Mouse (Mus musculus): Measurements from ENCODE around the gene Glrx.
"Not testable (repeated sequence)": the region's sequence is repeated elsewhere in the genome, so short reads cannot be mapped to it uniquely, and the experiment has no call there.

Glrx gene

DNA sequence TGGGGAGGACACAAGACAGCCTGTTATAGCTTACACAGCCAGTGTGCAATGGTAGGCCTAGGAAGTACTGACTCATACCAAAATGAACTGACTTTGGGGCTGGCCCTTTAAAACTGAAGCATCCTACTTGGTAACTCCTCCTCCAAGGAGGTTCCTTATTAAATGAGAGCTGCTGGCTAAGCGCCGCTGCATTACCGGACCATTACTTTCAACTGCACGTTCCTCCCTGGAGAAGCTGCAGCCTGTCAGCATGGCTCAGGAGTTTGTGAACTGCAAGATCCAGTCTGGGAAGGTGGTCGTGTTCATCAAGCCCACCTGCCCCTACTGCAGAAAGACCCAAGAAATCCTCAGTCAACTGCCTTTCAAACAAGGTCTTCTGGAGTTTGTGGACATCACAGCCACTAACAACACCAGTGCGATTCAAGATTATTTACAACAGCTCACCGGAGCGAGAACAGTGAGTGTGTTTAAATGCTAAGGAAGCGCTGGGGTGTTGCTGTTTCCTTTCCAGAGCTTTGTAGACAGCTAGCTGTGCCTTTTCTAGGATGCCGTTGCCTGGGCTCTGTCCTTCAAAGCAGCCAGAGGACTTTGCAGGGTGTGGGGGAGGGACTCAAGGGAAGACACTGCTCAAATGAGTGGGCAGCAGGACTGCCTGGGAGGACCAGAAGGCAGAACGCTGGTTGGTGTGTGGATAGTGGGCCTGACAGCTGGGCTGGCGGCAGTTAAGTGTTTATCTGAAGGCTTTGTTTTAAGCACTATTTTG lies at the start of gene Glrx:
TSS of gene Glrx (plus strand) at position 150 of the 763 bp plus-strand sequence.
- peak; percentile 64 for DNase-seq (ENCODE audit: extremely low spot score)

DNA sequence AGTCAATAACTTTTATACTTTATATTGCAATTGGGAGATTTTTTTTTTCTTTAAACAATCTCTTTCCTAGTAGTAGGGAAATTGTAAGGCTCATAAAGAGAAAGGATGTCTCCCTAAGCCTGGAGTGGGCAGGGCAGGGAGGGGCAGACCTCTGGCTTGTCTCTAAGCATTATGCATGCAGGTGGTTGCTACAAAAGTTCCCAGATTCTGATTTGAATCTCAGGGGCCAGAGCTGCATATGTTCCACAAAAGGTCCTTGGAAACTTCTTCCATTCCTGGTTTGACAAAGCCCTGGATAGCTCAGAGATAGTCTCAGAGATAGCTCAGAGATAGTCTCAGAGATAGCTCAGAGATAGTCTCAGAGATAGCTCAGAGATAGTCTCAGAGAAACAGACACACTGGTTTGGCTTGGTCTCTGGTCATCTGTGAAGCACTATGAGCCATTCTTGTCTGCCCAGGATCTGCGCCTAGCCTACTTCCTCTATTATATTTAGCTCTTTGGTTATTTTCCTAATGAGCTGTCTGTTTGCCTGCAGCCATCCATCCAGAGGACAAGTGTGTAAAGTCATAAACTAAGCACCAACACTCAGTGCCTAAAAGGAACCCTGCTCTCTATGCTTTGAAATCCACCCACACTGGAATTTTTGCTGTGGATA lies 49.0 kb upstream of the Glrx start:
- no peak for DNase-seq (ENCODE audit: extremely low spot score)

DNA sequence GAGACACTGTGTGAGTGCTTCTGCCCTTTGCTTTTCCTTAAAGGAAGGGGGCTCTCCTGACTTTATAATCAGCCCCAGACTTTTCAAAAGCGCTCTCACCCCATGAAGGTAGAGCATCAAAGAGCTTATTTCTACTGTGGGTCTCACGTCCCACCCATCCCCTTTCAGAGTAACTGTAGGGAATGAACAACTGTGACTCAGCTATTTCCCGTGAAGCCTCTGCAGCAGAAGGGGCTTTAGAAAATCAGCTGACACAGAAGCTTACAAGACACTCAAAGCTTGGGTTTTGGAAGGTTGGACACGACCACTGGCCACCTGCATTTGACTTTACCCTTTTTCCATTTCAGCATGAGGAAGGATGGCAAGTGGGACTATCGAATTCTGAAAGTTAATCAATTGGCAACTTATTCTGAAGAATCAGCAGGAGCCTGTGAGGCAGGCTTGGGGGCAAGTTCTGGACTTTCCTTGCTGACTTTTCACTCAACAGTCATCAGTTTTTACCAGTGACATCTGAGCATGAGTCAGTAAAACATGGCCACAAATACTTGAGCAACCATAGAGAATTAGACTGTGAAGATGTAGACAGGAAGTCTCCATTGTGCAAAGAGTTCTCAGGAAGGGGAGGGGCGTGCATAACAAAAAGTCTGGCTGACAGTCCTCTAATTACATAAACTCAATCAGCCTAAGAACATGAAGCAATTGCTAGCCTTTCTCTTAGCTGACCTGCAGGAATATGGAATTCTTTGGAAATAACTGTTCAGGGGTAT lies 45.6 kb upstream of the Glrx start:
- DNase-seq (ENCODE audit: extremely low spot score) = no peak

DNA sequence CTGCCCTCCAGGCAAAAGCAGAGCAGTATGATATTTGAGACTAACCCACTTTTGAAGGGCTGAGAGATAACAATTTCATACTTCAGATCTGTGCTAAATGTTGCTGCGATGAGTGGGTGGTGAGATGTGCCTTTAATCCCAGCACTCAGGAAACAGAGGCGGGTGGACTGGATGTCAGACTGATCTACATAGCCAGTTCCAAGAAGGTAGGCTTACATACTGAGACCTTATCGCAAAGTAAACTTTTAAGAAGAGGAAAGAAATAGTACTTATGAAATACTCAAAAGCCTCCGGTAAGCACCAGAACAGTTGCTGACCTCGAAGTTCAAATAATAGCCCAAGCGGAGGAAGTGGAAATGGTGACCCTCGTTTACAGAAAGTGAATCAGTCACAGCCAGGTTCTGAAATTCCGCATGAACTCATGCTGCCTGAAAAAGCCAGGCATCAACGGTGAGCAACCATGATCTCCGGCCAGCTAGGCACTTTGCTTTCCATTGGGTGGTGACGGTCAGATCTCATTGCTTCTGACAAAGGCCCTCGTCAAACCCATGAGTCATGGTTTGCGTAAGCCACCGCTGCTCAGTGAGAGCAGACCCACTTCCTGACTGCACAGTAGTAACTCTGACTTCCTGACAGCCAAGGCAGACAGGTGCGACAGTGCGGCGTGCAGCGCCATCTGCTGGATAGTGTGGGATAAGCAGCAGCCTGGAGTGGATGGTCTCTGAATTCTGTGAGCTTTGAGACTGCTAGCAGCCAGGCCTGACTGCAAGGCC lies 42.1 kb upstream of the Glrx start:
- peak; percentile 88 for DNase-seq (ENCODE audit: extremely low spot score)

- no peak for DNase-seq (ENCODE audit: extremely low spot score)
These were observed 41.0 kb upstream of the Glrx start for GRCm38 (mm10) chr13:75798413-75799302.

- no peak for DNase-seq (ENCODE audit: extremely low spot score)
These were observed 40.2 kb upstream of the Glrx start for GRCm38 (mm10) chr13:75799421-75799820.

DNA sequence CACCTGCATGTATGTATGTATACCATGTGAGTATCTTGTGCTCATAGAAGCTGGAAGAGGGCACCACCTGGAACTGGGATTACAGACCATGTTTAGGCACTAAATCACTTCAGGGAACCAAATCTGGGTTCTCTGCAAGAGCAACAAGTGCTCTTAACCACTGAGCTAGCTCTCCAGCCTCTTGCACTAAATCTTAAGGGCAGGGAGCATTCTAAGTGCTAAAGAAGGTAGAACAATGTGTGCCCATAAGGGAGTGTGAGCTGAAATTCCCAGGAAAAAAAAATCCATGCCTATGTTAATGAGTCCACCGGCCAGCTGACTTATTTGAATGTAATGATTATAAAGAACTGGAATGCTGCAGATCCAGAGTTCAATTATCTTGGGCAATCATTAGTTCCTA lies 31.7 kb upstream of the Glrx start:
- DNase-seq (ENCODE audit: extremely low spot score) = no peak

DNA sequence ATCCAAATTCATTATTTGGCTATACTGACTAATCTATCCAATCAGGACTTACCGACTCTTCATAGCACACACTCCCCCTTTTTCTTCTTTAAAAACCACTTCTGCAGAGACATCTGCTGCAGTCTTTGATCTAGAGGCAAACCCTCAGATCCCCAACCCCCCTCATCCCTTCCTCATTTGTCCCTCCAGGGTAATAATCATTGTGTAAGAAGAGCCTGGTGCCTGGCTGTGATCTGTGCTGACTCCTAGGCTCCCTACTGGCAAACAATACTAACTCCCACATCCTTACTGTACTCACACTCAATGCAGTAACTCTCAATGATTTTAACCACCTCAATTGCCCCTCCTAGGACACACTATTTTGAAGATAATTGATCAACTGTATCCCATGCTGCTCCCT lies 29.7 kb upstream of the Glrx start:
- DNase-seq (ENCODE audit: extremely low spot score) = no peak

DNA sequence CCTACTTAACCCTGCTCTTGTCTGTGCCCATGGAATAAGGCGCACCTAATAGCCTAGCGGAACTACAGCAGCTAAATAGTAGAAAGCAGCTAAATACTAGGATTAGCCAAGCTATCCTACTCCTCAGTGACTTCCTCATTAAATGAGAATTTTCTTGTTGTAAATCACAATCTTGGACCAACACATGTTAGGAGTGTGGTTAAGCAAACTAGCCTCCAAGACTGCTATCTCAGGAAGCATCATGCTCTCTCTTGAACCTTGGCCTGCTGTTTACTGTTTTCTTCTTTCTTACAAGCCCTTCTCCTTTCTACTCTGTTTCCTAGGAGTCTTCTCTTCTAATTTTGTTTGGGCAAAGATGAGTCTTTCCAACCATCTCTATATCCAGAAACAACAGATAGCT lies 22.5 kb upstream of the Glrx start:
- no peak for DNase-seq (ENCODE audit: extremely low spot score)

DNA sequence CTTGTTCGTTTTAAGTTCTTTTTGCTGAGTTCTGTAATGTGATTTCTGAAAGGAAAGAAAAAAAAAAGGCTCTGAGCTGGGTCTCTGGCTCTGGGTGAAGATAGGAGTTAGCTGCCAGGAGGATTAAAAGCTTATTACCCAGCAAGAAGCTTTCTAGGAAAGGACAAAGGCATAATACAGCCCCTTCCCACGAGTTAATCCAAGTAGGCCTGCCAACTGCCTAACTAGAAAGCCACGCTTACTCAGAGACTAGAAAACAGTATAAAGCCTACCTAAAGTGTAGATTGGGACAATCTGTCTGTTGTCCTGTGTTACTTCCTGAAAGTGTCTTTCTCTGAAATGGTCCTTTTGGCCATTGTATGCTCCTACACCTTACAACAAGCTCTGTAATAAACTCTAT lies 21.2 kb upstream of the Glrx start:
- no peak for DNase-seq (ENCODE audit: extremely low spot score)

DNA sequence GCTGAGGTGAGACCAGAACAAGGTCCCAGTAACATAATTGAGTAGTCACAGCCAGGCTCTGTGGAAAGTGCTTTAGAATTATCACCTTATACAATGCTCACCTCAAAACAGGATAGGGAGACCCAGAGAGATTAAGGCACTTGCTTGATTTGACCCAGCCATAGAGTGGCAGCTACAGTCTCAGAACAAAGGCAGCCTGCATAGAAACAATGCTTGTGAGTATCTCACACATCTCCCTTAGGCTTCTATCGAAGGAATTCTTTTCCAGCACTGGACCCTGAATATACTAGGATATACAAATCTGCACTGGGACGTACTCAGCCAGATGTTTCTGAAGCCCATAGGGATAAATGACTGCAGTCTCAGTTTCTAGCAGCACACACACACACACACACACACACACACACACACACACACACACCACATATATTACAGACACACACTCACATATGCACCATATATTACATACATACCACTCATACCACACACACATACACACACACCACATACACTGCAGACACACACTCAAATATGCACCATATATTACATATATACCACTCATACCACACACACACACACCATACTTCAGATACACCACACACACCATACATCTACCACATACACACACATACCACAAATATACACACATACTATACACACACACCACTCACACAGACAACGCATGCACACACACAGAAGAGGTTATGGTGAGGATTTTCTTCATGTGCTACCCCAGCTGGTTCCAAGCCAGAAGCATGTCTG lies 20.5 kb upstream of the Glrx start:
- no peak for DNase-seq (ENCODE audit: extremely low spot score)

DNA sequence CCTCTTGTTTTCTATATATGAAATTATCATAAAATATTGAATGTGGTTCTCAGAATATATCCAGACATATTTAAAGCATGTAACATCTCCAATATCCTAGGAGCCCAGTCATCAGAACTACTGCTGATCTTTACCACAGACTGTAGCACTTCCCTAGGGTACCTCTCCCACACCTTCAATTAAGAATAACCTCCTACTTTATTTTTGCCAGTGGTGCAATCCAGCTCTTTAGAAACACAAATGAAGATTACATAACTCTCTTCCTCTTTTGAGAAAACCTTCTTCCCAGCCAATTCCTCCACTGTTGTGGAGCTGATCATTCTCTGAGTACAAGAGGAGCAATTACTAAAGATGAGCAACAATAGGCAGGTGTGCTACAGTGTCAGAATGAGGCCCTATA lies 19.8 kb upstream of the Glrx start:
- DNase-seq (ENCODE audit: extremely low spot score) = no peak

DNA sequence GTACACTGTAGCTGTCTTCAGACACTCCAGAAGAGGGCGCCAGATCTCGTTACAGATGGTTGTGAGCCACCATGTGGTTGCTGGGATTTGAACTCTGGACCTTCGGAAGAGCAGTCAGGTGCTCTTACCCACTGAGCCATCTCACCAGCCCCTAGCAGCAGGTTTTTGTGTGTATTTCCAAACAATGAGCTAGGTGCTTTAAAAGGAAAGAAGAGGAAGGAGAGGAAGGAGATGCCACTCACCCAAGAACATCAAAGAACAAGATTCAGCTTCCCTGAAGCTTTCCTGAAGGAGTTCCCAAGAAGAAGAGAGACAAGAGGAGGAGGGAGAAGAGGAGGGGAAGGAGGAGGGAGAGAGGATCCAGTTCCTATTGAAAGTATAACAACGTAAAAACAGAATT lies 17.3 kb upstream of the Glrx start:
- not testable (repeated sequence) for DNase-seq (ENCODE audit: extremely low spot score)

GRCm38 (mm10) chr13:75823201-75823600 lies 16.5 kb upstream of the Glrx start:
- DNase-seq (ENCODE audit: extremely low spot score) = no peak

- no peak for DNase-seq (ENCODE audit: extremely low spot score)
These were observed 14.9 kb upstream of the Glrx start for GRCm38 (mm10) chr13:75824611-75825319.

DNA sequence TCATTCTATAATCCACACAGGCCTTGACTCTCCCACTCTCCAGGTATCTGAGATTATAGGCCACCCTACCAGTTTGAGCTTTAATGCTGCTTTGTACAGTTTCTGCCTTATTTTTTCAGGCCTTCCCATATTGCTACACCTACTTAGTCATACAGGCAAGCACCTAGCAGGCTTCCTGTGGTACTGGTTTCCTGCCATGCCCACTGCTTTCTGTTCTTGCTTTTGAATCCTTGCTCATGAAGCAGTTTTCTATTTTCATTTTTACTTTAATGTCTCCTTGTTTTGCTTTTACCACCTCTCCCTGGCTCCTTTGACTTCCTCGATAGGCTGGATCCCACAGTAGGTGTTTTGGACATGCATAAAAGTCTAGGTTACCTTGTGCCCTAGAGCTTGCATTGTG lies 14.3 kb upstream of the Glrx start:
- no peak for DNase-seq (ENCODE audit: extremely low spot score)

DNA sequence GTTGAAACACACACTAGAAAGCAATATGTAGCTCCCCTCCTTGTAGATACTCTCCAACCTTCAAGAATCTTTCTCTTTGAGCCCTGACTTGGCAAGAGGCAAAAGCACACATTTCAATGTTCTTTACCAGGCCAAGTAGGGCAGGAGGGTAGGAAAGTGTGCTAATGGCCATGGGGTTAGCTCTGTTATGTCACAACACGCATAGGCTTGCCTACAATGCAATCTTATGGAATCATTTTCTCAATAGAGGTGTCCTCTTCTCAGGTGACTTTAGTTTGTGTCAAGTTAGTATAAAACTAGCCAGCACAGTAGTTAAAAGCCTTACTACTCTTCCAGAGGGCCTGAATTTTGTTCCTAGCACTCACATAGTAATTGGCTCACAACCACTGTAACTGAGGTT lies 9.0 kb upstream of the Glrx start:
- DNase-seq (ENCODE audit: extremely low spot score) = no peak

GRCm38 (mm10) chr13:75831710-75832109 lies 8.0 kb upstream of the Glrx start:
- DNase-seq (ENCODE audit: extremely low spot score) = no peak

DNA sequence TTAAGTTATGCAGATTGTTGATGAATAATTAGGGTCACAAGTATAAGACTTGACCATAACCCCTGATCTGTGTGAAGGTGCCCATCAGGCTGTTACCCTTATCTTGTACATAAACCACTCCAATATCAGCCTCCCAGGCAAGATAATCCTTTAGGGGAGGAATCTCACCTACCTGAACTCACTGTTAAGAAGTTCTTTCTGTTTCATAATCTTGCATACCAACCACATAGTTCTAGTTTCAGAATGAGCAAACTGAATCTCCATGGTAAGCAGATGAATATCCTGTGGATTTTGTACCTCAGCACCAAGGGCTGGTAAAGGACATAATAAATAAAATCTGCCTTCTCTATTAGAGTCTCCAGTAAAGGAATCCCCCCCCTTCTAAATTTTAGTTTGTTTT lies 7.0 kb upstream of the Glrx start:
- DNase-seq (ENCODE audit: extremely low spot score) = no peak

GRCm38 (mm10) chr13:75833499-75833898 lies 6.2 kb upstream of the Glrx start:
- DNase-seq (ENCODE audit: extremely low spot score) = no peak
